Mouse (Mus musculus) erythroblast, embryonic 14.5 days (primary cell): ENCODE results near the gene Entpd1. TPM values are rescaled to one million over a fixed set of nuclear protein-coding genes. Genes with fewer than 3 reads are reported as not detected.
A peak's percentile ranks its signal among the peaks of the same experiment; 100 is the strongest.
"Not testable (repeated sequence)": the region's sequence is repeated elsewhere in the genome, so short reads cannot be mapped to it uniquely, and the experiment has no call there.

Experiments
- H3K27me3 ChIP-seq: 2 replicates; pipeline ENCODE4 v1.6.1; 2012; ENCODE audit warnings: inconsistent platforms; ENCODE audit not compliant: control insufficient read depth
- H3K36me3 ChIP-seq: 2 replicates; pipeline ENCODE4 v1.6.1; 2012; ENCODE audit warnings: mild to moderate bottlenecking, inconsistent platforms; ENCODE audit not compliant: control insufficient read depth
- H3K4me1 ChIP-seq: 2 replicates; pipeline ENCODE4 v1.6.1; 2012; ENCODE audit warnings: inconsistent platforms; ENCODE audit not compliant: control insufficient read depth
- H3K4me3 ChIP-seq: replicated peaks from 2 replicates; pipeline ENCODE3; 2012; ENCODE audit warnings: moderate library complexity, mild to moderate bottlenecking, inconsistent platforms
- H3K9me3 ChIP-seq: 2 replicates; pipeline ENCODE4 v1.6.1; 2012; ENCODE audit warnings: low read length, inconsistent platforms, mixed read lengths; ENCODE audit not compliant: control insufficient read depth
- GATA1 ChIP-seq: IDR thresholded peaks from 2 replicates; pipeline ENCODE4 v1.6.1; 2012; ENCODE audit warnings: low read length, inconsistent platforms, mixed read lengths
- TAL1 ChIP-seq: IDR thresholded peaks from 3 replicates; pipeline ENCODE4 v1.6.1; 2012; ENCODE audit warnings: low read length, inconsistent platforms, mixed read lengths
- polyA plus RNA-seq: library from polyadenylated mRNA; stranded (reverse); fragments of >175 nt; gene quantifications from 2 replicates; pipeline ENCODE4 v1.2.3, GENCODE M21; 2012

The Entpd1 gene
- polyA plus RNA-seq, 1 experiment, result 0.05 TPM

DNA sequence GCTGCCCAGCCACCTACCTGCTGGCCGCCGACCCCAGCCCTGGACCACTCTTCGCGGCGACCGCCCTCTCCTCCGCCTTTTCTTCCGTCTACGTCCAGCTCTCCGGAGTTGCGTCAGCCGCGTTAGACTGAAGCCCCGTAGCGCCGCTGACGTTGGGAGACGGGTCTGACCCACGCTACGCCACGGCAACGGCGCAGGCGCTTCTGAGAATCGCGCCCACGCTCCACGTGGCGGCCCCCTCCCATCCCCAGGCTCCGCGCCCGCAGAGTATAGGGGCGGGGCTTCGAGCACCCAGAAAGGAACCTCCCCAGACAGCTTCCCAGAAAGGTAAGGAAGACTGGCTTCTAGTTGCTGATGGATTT is 23.9 kb upstream of the Entpd1 start, which contains the start of gene Aldh18a1:
TSS of gene Aldh18a1 (minus strand) at position 171 of the 362 bp plus-strand sequence.
- peak within 1 kb of the TSS; percentile 90 for H3K4me3 ChIP-seq
- H3K36me3 ChIP-seq, result peaks cover 25% of the 10 kb centered on the region
- H3K4me1 ChIP-seq, result peaks cover 48% of the 10 kb centered on the region
- no peaks in the 10 kb centered on the region for H3K27me3 ChIP-seq
- TF ChIP-seq TAL1 (no peak), GATA1 (no peak)
- no peaks in the 10 kb centered on the region for H3K9me3 ChIP-seq

DNA sequence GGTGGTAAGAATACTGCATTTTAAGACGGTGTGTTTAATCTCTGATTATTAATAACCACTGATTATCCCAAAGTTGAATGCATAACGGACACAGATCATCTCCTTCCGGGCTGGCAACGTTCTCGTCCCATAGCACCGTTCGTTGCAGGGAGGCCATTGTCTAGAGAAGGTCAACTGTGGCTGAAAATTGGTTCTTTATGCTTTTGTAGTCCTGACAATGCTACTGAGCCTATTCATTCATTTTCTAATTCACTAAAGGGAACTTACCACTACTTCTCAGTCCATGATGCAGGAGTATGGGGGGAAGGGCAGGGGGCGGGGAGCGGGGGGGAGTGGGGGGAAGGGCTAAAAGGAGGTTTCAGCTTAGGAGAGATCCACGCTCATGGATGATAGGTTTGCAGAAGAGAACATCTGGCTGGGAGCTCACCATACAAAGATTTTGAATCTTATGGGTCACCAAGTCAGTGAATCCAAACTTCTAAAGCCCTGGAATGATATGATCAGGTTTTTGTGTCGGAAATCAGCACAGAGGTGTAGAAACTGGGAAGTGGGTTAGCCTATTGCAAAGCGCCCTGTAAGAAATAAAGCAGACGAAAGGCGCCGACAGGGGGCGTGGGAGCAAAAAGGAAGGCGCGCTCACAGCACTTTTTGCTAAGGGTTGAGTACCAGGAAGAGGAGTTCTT is 23.2 kb upstream of the Entpd1 start:
- Histone ChIP-seq H3K9me3 (no peaks in the 10 kb centered on the region), H3K27me3 (no peaks in the 10 kb centered on the region), H3K4me1 (peaks cover 48% of the 10 kb centered on the region), H3K36me3 (peaks cover 18% of the 10 kb centered on the region), H3K4me3 (peak overlapping the region; percentile 90)
- TF ChIP-seq TAL1 (no peak), GATA1 (no peak)

DNA sequence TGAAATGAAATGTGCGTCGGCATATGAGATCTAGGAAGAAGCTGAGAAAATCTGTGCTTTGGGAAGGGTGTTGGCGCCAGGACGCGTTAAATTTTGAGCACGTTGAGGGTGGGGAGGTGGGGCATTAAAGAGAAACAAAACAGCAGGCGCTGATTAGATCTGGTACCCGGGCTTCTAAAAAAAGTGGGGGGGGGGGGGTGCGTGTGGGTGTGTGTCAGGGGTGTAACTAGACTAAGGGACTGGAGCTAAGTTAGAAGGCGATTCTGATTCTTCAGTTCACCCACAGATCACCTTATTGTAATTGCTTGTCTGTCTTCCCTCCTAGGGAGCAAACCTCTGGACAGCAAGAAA is 22.7 kb upstream of the Entpd1 start:
- Histone ChIP-seq H3K27me3 (no peaks in the 10 kb centered on the region), H3K9me3 (no peaks in the 10 kb centered on the region), H3K36me3 (peaks cover 14% of the 10 kb centered on the region), H3K4me3 (peak overlapping the region; percentile 90), H3K4me1 (peaks cover 48% of the 10 kb centered on the region)
- TF ChIP-seq TAL1, result no peak
- no peak for TF ChIP-seq GATA1

DNA sequence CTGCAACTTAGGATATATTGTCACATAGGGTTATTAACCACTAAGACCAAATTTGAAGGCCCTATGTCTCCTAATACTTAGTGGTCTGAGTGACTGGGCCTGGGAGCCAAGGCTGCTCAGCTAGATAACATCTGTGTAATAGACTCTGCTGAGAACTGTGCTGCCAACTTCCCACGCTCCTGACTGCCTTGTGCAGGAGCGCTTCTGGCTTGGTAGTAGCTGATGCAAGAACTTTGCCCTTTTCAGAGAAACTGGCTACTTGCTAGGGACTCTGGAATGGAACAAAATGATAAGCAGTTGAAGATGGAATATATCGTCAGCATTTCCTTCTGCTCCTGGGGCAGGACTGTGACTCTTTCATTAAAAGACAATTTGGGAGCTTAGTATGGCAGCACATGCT is 16.9 kb upstream of the Entpd1 start:
- TF ChIP-seq GATA1 (no peak), TAL1 (no peak)
- Histone ChIP-seq H3K4me3 (no peak overlapping the region), H3K4me1 (peaks cover 5% of the 10 kb centered on the region), H3K9me3 (no peaks in the 10 kb centered on the region), H3K36me3 (peaks cover 7% of the 10 kb centered on the region), H3K27me3 (no peaks in the 10 kb centered on the region)

DNA sequence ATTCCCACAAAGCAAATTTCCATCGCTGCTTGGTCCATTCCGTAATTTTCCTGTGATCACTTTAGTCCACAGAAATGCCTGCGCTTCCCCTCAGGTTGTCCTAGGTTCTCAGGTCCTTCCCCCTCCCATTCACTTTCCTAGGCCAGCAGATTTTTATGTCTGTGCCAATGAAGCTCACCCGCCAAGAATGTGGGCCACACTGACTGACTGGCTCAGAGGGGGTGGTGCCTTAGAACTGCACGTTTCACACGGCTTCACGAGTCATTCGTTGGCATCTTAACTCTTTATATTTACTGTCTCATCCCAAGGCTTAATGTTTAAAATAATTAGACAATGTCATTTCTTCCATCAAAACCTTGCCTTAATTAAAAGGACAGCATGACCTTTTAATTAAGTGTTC is 16.3 kb upstream of the Entpd1 start:
- no peak overlapping the region for H3K4me3 ChIP-seq
- peaks cover 7% of the 10 kb centered on the region for H3K36me3 ChIP-seq
- no peaks in the 10 kb centered on the region for H3K27me3 ChIP-seq
- TF ChIP-seq TAL1, result no peak
- TF ChIP-seq GATA1, result no peak
- H3K4me1 ChIP-seq, result no peaks in the 10 kb centered on the region
- H3K9me3 ChIP-seq, result no peaks in the 10 kb centered on the region

DNA sequence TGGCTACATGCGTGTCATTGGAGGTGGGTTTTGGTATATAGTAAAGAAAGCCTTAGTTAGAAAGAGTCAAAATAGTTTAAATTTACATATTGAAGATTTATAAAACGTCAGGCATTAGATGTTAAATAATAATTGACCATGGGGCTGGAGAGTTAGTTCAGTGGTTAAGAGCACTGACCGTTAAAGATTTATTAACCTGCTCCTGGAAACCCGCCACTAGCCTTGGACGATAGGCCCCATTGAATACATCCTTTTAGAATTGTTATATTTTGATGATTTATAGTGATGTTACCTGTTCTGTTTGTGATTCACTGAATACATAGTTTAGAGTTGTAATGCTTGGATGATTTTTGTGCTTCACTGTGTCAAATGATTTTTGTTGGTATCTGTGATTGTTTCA is 11.3 kb upstream of the Entpd1 start:
- H3K36me3 ChIP-seq, result peaks cover 20% of the 10 kb centered on the region
- not testable (repeated sequence) for H3K27me3 ChIP-seq, H3K9me3 ChIP-seq, H3K4me3 ChIP-seq, H3K4me1 ChIP-seq

DNA sequence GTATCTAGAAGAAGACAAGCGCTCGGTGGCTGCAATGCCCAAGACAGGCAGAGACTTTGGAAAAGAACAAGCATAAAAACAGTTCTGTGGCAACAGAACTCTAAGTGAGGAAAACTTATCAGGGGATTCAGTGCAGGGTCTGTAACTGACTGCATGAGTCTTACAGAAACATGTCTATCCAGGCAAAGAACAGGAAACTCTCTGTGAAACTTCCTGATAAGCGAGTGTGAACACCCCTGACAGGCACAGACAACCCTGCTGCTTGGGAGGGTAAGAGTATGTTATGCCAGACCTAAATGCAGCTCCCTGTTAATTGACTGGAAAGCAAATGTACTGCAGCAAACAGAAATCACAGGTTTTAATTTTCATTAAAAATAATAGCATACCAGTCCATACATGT is 10.3 kb upstream of the Entpd1 start:
- peaks cover 26% of the 10 kb centered on the region for H3K36me3 ChIP-seq
- TF ChIP-seq TAL1 (no peak), GATA1 (no peak)

DNA sequence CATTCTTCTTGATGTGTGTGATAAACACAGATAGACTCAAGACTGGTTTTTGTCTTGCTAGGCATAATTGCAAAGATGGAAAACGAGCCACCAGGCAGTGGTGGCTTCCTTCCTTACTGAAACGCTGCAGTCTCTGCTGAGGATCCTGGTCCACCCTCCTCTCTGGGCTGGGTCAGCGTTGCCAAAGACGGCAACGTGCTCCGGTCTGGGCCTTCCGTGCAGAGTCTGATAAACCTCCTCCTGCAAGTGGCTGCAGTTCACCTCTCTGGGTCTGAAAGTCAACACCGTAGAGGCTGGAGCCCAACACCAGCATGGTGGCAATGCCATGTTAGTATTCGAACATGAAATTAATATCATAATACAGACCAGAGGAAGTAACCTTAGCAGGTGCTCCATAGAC is 7.0 kb upstream of the Entpd1 start:
- TF ChIP-seq GATA1, result no peak
- TF ChIP-seq TAL1, result no peak
- Histone ChIP-seq H3K4me1 (peaks cover 2% of the 10 kb centered on the region), H3K9me3 (no peaks in the 10 kb centered on the region), H3K36me3 (peaks cover 49% of the 10 kb centered on the region), H3K27me3 (no peaks in the 10 kb centered on the region), H3K4me3 (no peak overlapping the region)

More for the DNA sequence above, 10.3 kb upstream of the Entpd1 start:
- Histone ChIP-seq H3K4me1 (peaks cover 2% of the 10 kb centered on the region), H3K9me3 (no peaks in the 10 kb centered on the region), H3K4me3 (no peak overlapping the region), H3K27me3 (no peaks in the 10 kb centered on the region)

DNA sequence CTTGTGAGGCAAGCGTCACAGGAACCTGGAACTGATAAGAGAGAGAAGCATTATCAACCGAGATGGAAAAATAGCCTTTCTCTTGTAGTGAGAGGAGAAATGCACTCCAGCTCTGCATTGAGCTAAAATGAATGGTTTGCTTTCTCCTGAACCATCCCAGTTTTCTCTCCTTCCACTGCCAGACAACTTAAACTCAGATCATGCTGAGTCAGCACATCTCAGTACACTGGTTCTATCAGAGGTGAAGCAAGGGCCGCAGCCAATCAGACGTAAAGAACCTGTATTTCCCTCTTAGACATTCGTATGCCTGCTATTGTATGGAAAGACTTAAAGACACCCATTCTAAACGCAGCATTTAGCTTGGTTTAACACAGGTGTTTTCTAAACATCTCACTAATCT is 4.5 kb upstream of the Entpd1 start:
- peaks cover 48% of the 10 kb centered on the region for H3K36me3 ChIP-seq
- TF ChIP-seq TAL1 (no peak), GATA1 (no peak)
- H3K4me3 ChIP-seq, result no peak overlapping the region
- H3K9me3 ChIP-seq, result no peaks in the 10 kb centered on the region
- no peaks in the 10 kb centered on the region for H3K27me3 ChIP-seq
- peaks cover 20% of the 10 kb centered on the region for H3K4me1 ChIP-seq

DNA sequence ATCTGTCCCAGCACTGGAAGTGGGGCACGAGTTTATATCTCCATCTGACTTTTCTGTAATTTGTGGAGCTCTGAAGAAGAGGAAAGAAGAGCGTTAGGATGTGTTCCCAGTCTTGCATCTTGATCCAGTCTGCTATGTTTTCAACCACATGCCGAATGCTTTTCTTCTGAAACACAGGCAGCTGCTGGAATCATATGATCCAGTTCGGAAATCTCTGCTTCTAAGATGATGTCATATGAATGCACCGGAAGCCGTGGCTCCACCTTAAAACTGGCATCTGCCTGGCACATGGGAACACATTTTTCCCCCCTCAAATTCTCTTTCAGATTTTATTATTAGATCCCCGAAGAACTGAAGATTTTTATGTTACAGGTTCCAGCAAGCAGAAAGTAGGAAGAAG is 2.6 kb downstream of the Entpd1 start:
- TF ChIP-seq TAL1 (no peak), GATA1 (no peak)
- H3K9me3 ChIP-seq, result no peaks in the 10 kb centered on the region
- no peak overlapping the region for H3K4me3 ChIP-seq
- H3K36me3 ChIP-seq, result no peaks in the 10 kb centered on the region
- H3K27me3 ChIP-seq, result peaks cover 7% of the 10 kb centered on the region
- peaks cover 20% of the 10 kb centered on the region for H3K4me1 ChIP-seq
